Mouse (Mus musculus) forebrain, embryonic 11.5 days (tissue): ENCODE measurements around the gene Ppp1r1b. TPM values are rescaled to one million over a fixed set of nuclear protein-coding genes. Genes with fewer than 3 reads are reported as not detected.

Experiments
- ATAC-seq: fragments of 200-750 bp; cut with Nextera tagmentation; replicated peaks from 2 replicates; pipeline ENCODE4 v1.8.0; 2017; ENCODE audit warnings: moderate TSS enrichment; ENCODE audit not compliant: low FRiP score
- DNase-seq: peaks from one replicate; pipeline ENCODE4 v3.0.0-alpha.2; 2017; ENCODE audit warnings: low spot score
- H3K27ac ChIP-seq: fragments of 300-500 bp; sonication (generic); 2 replicates; pipeline ENCODE4 v1.5.1; 2014; ENCODE audit warnings: low read depth, low read length
- H3K27me3 ChIP-seq: fragments of 300-500 bp; sonication (generic); 2 replicates; pipeline ENCODE4 v1.6.1; 2014; ENCODE audit warnings: mild to moderate bottlenecking, low read length, mixed read lengths; ENCODE audit not compliant: control insufficient read depth, insufficient read depth
- H3K36me3 ChIP-seq: fragments of 300-500 bp; sonication (generic); 2 replicates; pipeline ENCODE4 v1.6.1; 2014; ENCODE audit warnings: mild to moderate bottlenecking, low read length, moderate library complexity, mixed read lengths; ENCODE audit not compliant: control insufficient read depth, insufficient read depth
- H3K4me1 ChIP-seq: fragments of 300-500 bp; sonication (generic); replicated peaks from 2 replicates; pipeline ENCODE4 v1.6.1; 2014; ENCODE audit warnings: low read length, mixed read lengths; ENCODE audit not compliant: control insufficient read depth, insufficient read depth
- H3K4me2 ChIP-seq: fragments of 300-500 bp; sonication (generic); 2 replicates; pipeline ENCODE4 v1.6.1; 2014; ENCODE audit warnings: low read depth, mild to moderate bottlenecking, low read length, moderate library complexity, mixed read lengths; ENCODE audit not compliant: severe bottlenecking
- H3K4me3 ChIP-seq: fragments of 300-500 bp; sonication (generic); 2 replicates; pipeline ENCODE4 v1.5.1; 2014; ENCODE audit warnings: low read depth, low read length
- H3K9ac ChIP-seq: fragments of 300-500 bp; sonication (generic); 2 replicates; pipeline ENCODE4 v1.6.1; 2014; ENCODE audit warnings: low read length
- H3K9me3 ChIP-seq: fragments of 300-500 bp; sonication (generic); 2 replicates; pipeline ENCODE4 v1.6.1; 2016; ENCODE audit warnings: low read length, mixed read lengths; ENCODE audit not compliant: control insufficient read depth
- WGBS: fragments of 180-500 bp; shearing (Covaris S2); extraction: QIAGEN DNeasy Blood & Tissue Kit; methylation state at CpG from one replicate; pipeline ENCODE4 v1.1.7; 2014; 5-methylcytosine and 5-hydroxymethylcytosine counted together
- polyA plus RNA-seq: library from polyadenylated mRNA; unstranded; fragments of >200 nt; fragmentation: Nextera tagmentation; extraction: Ambion mirVana; gene quantifications from 2 replicates; pipeline ENCODE4 v1.2.1, GENCODE M21; 2014

Gene Ppp1r1b
- polyA plus RNA-seq, 1 experiment from 2014 or later = 0.41 TPM

- DNase-seq = peak; percentile 54
- Histone ChIP-seq H3K27me3 (peaks cover 100% of the 10 kb centered on the region), H3K27ac (no peak overlapping the region), H3K4me2 (no peak overlapping the region), H3K4me3 (no peak overlapping the region), H3K9ac (no peak overlapping the region), H3K9me3 (no peaks in the 10 kb centered on the region), H3K36me3 (no peaks in the 10 kb centered on the region), H3K4me1 (no peaks in the 10 kb centered on the region)
- ATAC-seq = no peak
- 12% methylated on average over 12 of the region's 12 CpGs for WGBS
Measured at GRCm38 (mm10) chr11:98320381-98320780, 27.8 kb upstream of the Ppp1r1b start.

GRCm38 (mm10) chr11:98320806-98321676, 27.2 kb upstream of the Ppp1r1b start:
- no peak for ATAC-seq
- no peaks in the 10 kb centered on the region for H3K9me3 ChIP-seq
- no peaks in the 10 kb centered on the region for H3K36me3 ChIP-seq
- 1% methylated on average over 30 of the region's 30 CpGs for WGBS
- DNase-seq = peak; percentile 57
- H3K4me3 ChIP-seq = no peak overlapping the region
- H3K9ac ChIP-seq = no peak overlapping the region
- H3K4me1 ChIP-seq = no peaks in the 10 kb centered on the region
- H3K27me3 ChIP-seq = peaks cover 100% of the 10 kb centered on the region
- no peak overlapping the region for H3K4me2 ChIP-seq
- no peak overlapping the region for H3K27ac ChIP-seq

GRCm38 (mm10) chr11:98321677-98322003, 26.6 kb upstream of the Ppp1r1b start:
- WGBS = 3% methylated on average over 5 of the region's 5 CpGs
- H3K9me3 ChIP-seq = no peaks in the 10 kb centered on the region
- H3K4me1 ChIP-seq = no peaks in the 10 kb centered on the region; the same call in 1 of the 2 replicates
- H3K4me3 ChIP-seq = no peak overlapping the region
- no peak overlapping the region for H3K27ac ChIP-seq
- H3K9ac ChIP-seq = no peak overlapping the region
- DNase-seq = peak; percentile 47
- peaks cover 99% of the 10 kb centered on the region for H3K27me3 ChIP-seq
- H3K4me2 ChIP-seq = no peak overlapping the region
- no peaks in the 10 kb centered on the region for H3K36me3 ChIP-seq
- ATAC-seq = no peak

GRCm38 (mm10) chr11:98322159-98322558, 26.0 kb upstream of the Ppp1r1b start:
- ATAC-seq = no peak
- no peak for DNase-seq
- Histone ChIP-seq H3K27ac (no peak overlapping the region), H3K9me3 (no peaks in the 10 kb centered on the region), H3K4me2 (no peak overlapping the region), H3K4me1 (peaks cover 5% of the 10 kb centered on the region), H3K27me3 (peaks cover 99% of the 10 kb centered on the region), H3K9ac (no peak overlapping the region), H3K36me3 (no peaks in the 10 kb centered on the region), H3K4me3 (no peak overlapping the region)
- 0% methylated on average over 1 of the region's 1 CpGs for WGBS

- Histone ChIP-seq H3K9ac (no peak overlapping the region), H3K36me3 (no peaks in the 10 kb centered on the region), H3K4me2 (no peak overlapping the region), H3K4me1 (peaks cover 10% of the 10 kb centered on the region), H3K9me3 (no peaks in the 10 kb centered on the region), H3K4me3 (no peak overlapping the region), H3K27ac (no peak overlapping the region), H3K27me3 (peaks cover 99% of the 10 kb centered on the region)
- DNase-seq (peak; percentile 48), ATAC-seq (no peak)
- WGBS = 2% methylated on average over 10 of the region's 10 CpGs
Measured at GRCm38 (mm10) chr11:98323136-98323866, 24.9 kb upstream of the Ppp1r1b start.

- no peak overlapping the region for H3K9ac ChIP-seq
- H3K27me3 ChIP-seq = peaks cover 99% of the 10 kb centered on the region
- no peaks in the 10 kb centered on the region for H3K36me3 ChIP-seq
- H3K4me2 ChIP-seq = no peak overlapping the region
- ATAC-seq (no peak), DNase-seq (peak; percentile 71)
- under 1% methylated on average over 9 of the region's 9 CpGs for WGBS
- no peaks in the 10 kb centered on the region for H3K9me3 ChIP-seq
- H3K4me1 ChIP-seq = peaks cover 13% of the 10 kb centered on the region
- H3K4me3 ChIP-seq = no peak overlapping the region
- no peak overlapping the region for H3K27ac ChIP-seq
Measured at GRCm38 (mm10) chr11:98323933-98324332, 24.3 kb upstream of the Ppp1r1b start.

GRCm38 (mm10) chr11:98325191-98325820, 22.9 kb upstream of the Ppp1r1b start:
- DNase-seq = peak; percentile 43
- no peak overlapping the region for H3K27ac ChIP-seq
- no peak overlapping the region for H3K4me2 ChIP-seq
- H3K9ac ChIP-seq = no peak overlapping the region
- ATAC-seq = no peak
- peaks cover 13% of the 10 kb centered on the region for H3K4me1 ChIP-seq
- no peaks in the 10 kb centered on the region for H3K36me3 ChIP-seq
- no peaks in the 10 kb centered on the region for H3K9me3 ChIP-seq
- no peak overlapping the region for H3K4me3 ChIP-seq
- H3K27me3 ChIP-seq = peaks cover 99% of the 10 kb centered on the region
- WGBS = 3% methylated on average over 14 of the region's 14 CpGs

GRCm38 (mm10) chr11:98325821-98326218, 22.4 kb upstream of the Ppp1r1b start:
- Histone ChIP-seq H3K9me3 (no peaks in the 10 kb centered on the region), H3K9ac (no peak overlapping the region), H3K4me3 (no peak overlapping the region), H3K4me2 (no peak overlapping the region), H3K4me1 (peaks cover 13% of the 10 kb centered on the region), H3K36me3 (no peaks in the 10 kb centered on the region), H3K27ac (no peak overlapping the region), H3K27me3 (peaks cover 99% of the 10 kb centered on the region)
- 2% methylated on average over 22 of the region's 22 CpGs for WGBS
- DNase-seq (peak; percentile 56), ATAC-seq (no peak)
